Mouse (Mus musculus): ENCODE measurements around the gene Olfr722.
"Not testable (repeated sequence)": the region's sequence is repeated elsewhere in the genome, so short reads cannot be mapped to it uniquely, and the experiment has no call there.

The Olfr722 gene

GRCm38 (mm10) chr14:49901899-49902298 is at the start of gene Olfr722:
Gene Olfr722, minus strand, starts transcription at chr14:49901999.
- in situ Hi-C loops (cut with MboI; ENCODE audit: unreplicated experiment in 2 of 2) = no loop called here

GRCm38 (mm10) chr14:49931687-49932086 is 29.9 kb upstream of the Olfr722 start, which contains the start of gene Olfr723:
Gene Olfr723, minus strand, starts transcription at chr14:49931787.
- in situ Hi-C loops (cut with MboI; ENCODE audit: unreplicated experiment in 2 of 2) = not testable (repeated sequence)

GRCm38 (mm10) chr14:49860387-49860786 is 41.4 kb downstream of the Olfr722 start:
- in situ Hi-C loops (cut with MboI; ENCODE audit: unreplicated experiment in 2 of 2) = loop anchor here in 1 of 2 experiments (25.0 kb wide), 4 partner anchors 927 to 2002 kb away; partner anchors contain the start of genes Ear6, Eddm3b, Rnase2a and Rnase6
